Mouse (Mus musculus) brain, adult 2 months (tissue): ENCODE data around the gene Vac14.
A peak's percentile ranks its signal among the peaks of the same experiment; 100 is the strongest.
"Not testable (repeated sequence)": the region's sequence is repeated elsewhere in the genome, so short reads cannot be mapped to it uniquely, and the experiment has no call there.

ENCODE experiments used
- DNase-seq: peaks from one replicate; pipeline ENCODE4 v3.0.0; 2011; ENCODE audit warnings: low read depth, low spot score

Vac14 gene

GRCm38 (mm10) chr8:110648577-110648976 is 30.2 kb downstream of the Vac14 start:
- DNase-seq: peak; percentile 64

- peak; percentile 82 for DNase-seq
These were observed 30.9 kb downstream of the Vac14 start for GRCm38 (mm10) chr8:110649286-110649685.

- peak; percentile 41 for DNase-seq
These were observed 32.5 kb downstream of the Vac14 start for GRCm38 (mm10) chr8:110650838-110651237.

- DNase-seq: peak; percentile 47
These were observed 33.5 kb downstream of the Vac14 start for GRCm38 (mm10) chr8:110651847-110652246.

GRCm38 (mm10) chr8:110654075-110655060 is 36.0 kb downstream of the Vac14 start:
- DNase-seq: peak; percentile 77

GRCm38 (mm10) chr8:110655827-110656226 is 37.4 kb downstream of the Vac14 start:
- peak; percentile 78 for DNase-seq

- DNase-seq: no peak
These were observed 39.3 kb downstream of the Vac14 start for GRCm38 (mm10) chr8:110657661-110658060.

- DNase-seq: peak; percentile 35
These were observed 41.7 kb downstream of the Vac14 start for GRCm38 (mm10) chr8:110660121-110660520.

- DNase-seq: no peak
These were observed 44.2 kb downstream of the Vac14 start for GRCm38 (mm10) chr8:110662545-110662944.

GRCm38 (mm10) chr8:110663015-110663742 is 44.8 kb downstream of the Vac14 start:
- peak; percentile 63 for DNase-seq

- peak; percentile 89 for DNase-seq
These were observed 46.0 kb downstream of the Vac14 start for GRCm38 (mm10) chr8:110664202-110664896.

- no peak for DNase-seq
These were observed 46.6 kb downstream of the Vac14 start for GRCm38 (mm10) chr8:110665000-110665399.

- not testable (repeated sequence) for DNase-seq
These were observed 49.3 kb downstream of the Vac14 start for GRCm38 (mm10) chr8:110667590-110668177.

GRCm38 (mm10) chr8:110669932-110670628 is 51.7 kb downstream of the Vac14 start:
- no peak for DNase-seq

GRCm38 (mm10) chr8:110671309-110671708 is 52.9 kb downstream of the Vac14 start:
- peak; percentile 95 for DNase-seq

GRCm38 (mm10) chr8:110672133-110672532 is 53.7 kb downstream of the Vac14 start:
- no peak for DNase-seq

- DNase-seq: no peak
These were observed 54.8 kb downstream of the Vac14 start for GRCm38 (mm10) chr8:110673168-110673567.

- DNase-seq: peak; percentile 71
These were observed 56.2 kb downstream of the Vac14 start for GRCm38 (mm10) chr8:110674589-110674988.

GRCm38 (mm10) chr8:110676702-110677101 is 58.3 kb downstream of the Vac14 start:
- peak; percentile 41 for DNase-seq

- no peak for DNase-seq
These were observed 58.8 kb downstream of the Vac14 start for GRCm38 (mm10) chr8:110677174-110677660.

GRCm38 (mm10) chr8:110678989-110679388 is 60.6 kb downstream of the Vac14 start:
- DNase-seq: peak; percentile 71
